Mouse (Mus musculus) splenic B cell, adult 2 months (primary cell): Measurements from ENCODE around the gene Fasl.

ENCODE experiments used
- DNase-seq: peaks from one replicate; pipeline ENCODE4 v3.0.0-alpha.2; 2011; ENCODE audit warnings: low read depth, low spot score
- H3K27me3 ChIP-seq: 2 replicates; pipeline ENCODE4 v1.6.1; 2012; ENCODE audit warnings: mild to moderate bottlenecking, low read length, moderate library complexity, mixed read lengths; ENCODE audit not compliant: control insufficient read depth, poor library complexity, insufficient read depth, severe bottlenecking
- H3K36me3 ChIP-seq: 2 replicates; pipeline ENCODE4 v1.6.1; 2012; ENCODE audit warnings: mild to moderate bottlenecking, low read length, moderate library complexity, mixed read lengths; ENCODE audit not compliant: control insufficient read depth, poor library complexity, insufficient read depth, severe bottlenecking

Fasl gene

GRCm38 (mm10) chr1:161788339-161788738 lies at the start of gene Fasl:
Fasl (minus strand) TSS chr1:161788495.
- Histone ChIP-seq H3K27me3 (no peaks in the 10 kb centered on the region), H3K36me3 (no peaks in the 10 kb centered on the region)
- DNase-seq, result no peak

- no peak for DNase-seq
- Histone ChIP-seq H3K27me3 (no peaks in the 10 kb centered on the region), H3K36me3 (peaks cover 9% of the 10 kb centered on the region)
These were observed 38.4 kb upstream of the Fasl start for GRCm38 (mm10) chr1:161826677-161827076.

- no peak for DNase-seq
- Histone ChIP-seq H3K36me3 (no peaks in the 10 kb centered on the region), H3K27me3 (no peaks in the 10 kb centered on the region)
These were observed 21.1 kb upstream of the Fasl start for GRCm38 (mm10) chr1:161809428-161809827.

- H3K27me3 ChIP-seq, result no peaks in the 10 kb centered on the region
- peak; percentile 57 for DNase-seq
- no peaks in the 10 kb centered on the region for H3K36me3 ChIP-seq
These were observed 20.7 kb upstream of the Fasl start for GRCm38 (mm10) chr1:161808980-161809379.

GRCm38 (mm10) chr1:161804541-161804971 lies 16.3 kb upstream of the Fasl start:
- no peaks in the 10 kb centered on the region for H3K36me3 ChIP-seq
- peak; percentile 33 for DNase-seq
- no peaks in the 10 kb centered on the region for H3K27me3 ChIP-seq

GRCm38 (mm10) chr1:161801321-161801720 lies 13.0 kb upstream of the Fasl start:
- peak; percentile 34 for DNase-seq
- no peaks in the 10 kb centered on the region for H3K27me3 ChIP-seq

GRCm38 (mm10) chr1:161800256-161800655 lies 12.0 kb upstream of the Fasl start:
- Histone ChIP-seq H3K36me3 (no peaks in the 10 kb centered on the region), H3K27me3 (no peaks in the 10 kb centered on the region)
- DNase-seq, result no peak

More at GRCm38 (mm10) chr1:161801321-161801720, 13.0 kb upstream of the Fasl start:
- no peaks in the 10 kb centered on the region for H3K36me3 ChIP-seq

GRCm38 (mm10) chr1:161799791-161800190 lies 11.5 kb upstream of the Fasl start:
- DNase-seq, result peak; percentile 33
- no peaks in the 10 kb centered on the region for H3K36me3 ChIP-seq

GRCm38 (mm10) chr1:161798866-161799265 lies 10.6 kb upstream of the Fasl start:
- DNase-seq, result peak; percentile 84
- H3K36me3 ChIP-seq, result no peaks in the 10 kb centered on the region
- no peaks in the 10 kb centered on the region for H3K27me3 ChIP-seq

More at GRCm38 (mm10) chr1:161799791-161800190, 11.5 kb upstream of the Fasl start:
- H3K27me3 ChIP-seq, result no peaks in the 10 kb centered on the region

- Histone ChIP-seq H3K27me3 (no peaks in the 10 kb centered on the region), H3K36me3 (no peaks in the 10 kb centered on the region)
- DNase-seq, result peak; percentile 41
These were observed 6.3 kb upstream of the Fasl start for GRCm38 (mm10) chr1:161794447-161795211.

- no peaks in the 10 kb centered on the region for H3K36me3 ChIP-seq
- no peaks in the 10 kb centered on the region for H3K27me3 ChIP-seq
- DNase-seq, result no peak
These were observed 5.0 kb upstream of the Fasl start for GRCm38 (mm10) chr1:161793321-161793720.

- no peak for DNase-seq
- Histone ChIP-seq H3K27me3 (no peaks in the 10 kb centered on the region), H3K36me3 (no peaks in the 10 kb centered on the region)
These were observed 4.3 kb upstream of the Fasl start for GRCm38 (mm10) chr1:161792687-161792969.

GRCm38 (mm10) chr1:161791854-161792686 lies 3.8 kb upstream of the Fasl start:
- H3K36me3 ChIP-seq, result no peaks in the 10 kb centered on the region
- no peaks in the 10 kb centered on the region for H3K27me3 ChIP-seq
- no peak for DNase-seq

- Histone ChIP-seq H3K27me3 (no peaks in the 10 kb centered on the region), H3K36me3 (no peaks in the 10 kb centered on the region)
- DNase-seq, result no peak
These were observed 5.6 kb downstream of the Fasl start for GRCm38 (mm10) chr1:161782725-161783124.

- DNase-seq, result no peak
- Histone ChIP-seq H3K27me3 (no peaks in the 10 kb centered on the region), H3K36me3 (no peaks in the 10 kb centered on the region)
These were observed 6.7 kb downstream of the Fasl start for GRCm38 (mm10) chr1:161781594-161781993.
